Mouse (Mus musculus) urinary bladder, postnatal 25 days (tissue): ENCODE data around the gene Slc35e3.

Experiments used
- DNase-seq: peaks from one replicate; pipeline ENCODE4 v3.0.0; 2022; ENCODE audit warnings: low spot score

Gene Slc35e3

GRCm38 (mm10) chr10:117776281-117777102 lies 30.3 kb upstream of the Slc35e3 start:
- no peak for DNase-seq

GRCm38 (mm10) chr10:117775401-117776144 lies 29.4 kb upstream of the Slc35e3 start:
- DNase-seq: no peak

GRCm38 (mm10) chr10:117774817-117775120 lies 28.6 kb upstream of the Slc35e3 start:
- no peak for DNase-seq

- no peak for DNase-seq
Measured at GRCm38 (mm10) chr10:117774011-117774816, 28.0 kb upstream of the Slc35e3 start.

GRCm38 (mm10) chr10:117773106-117773720 lies 27.0 kb upstream of the Slc35e3 start:
- no peak for DNase-seq

GRCm38 (mm10) chr10:117772364-117773105 lies 26.4 kb upstream of the Slc35e3 start:
- no peak for DNase-seq

GRCm38 (mm10) chr10:117771131-117771510 lies 25.0 kb upstream of the Slc35e3 start:
- no peak for DNase-seq

GRCm38 (mm10) chr10:117770286-117771130 lies 24.3 kb upstream of the Slc35e3 start:
- no peak for DNase-seq

GRCm38 (mm10) chr10:117769541-117770285 lies 23.5 kb upstream of the Slc35e3 start:
- DNase-seq: no peak

- no peak for DNase-seq
Measured at GRCm38 (mm10) chr10:117768141-117768440, 21.9 kb upstream of the Slc35e3 start.

- no peak for DNase-seq
Measured at GRCm38 (mm10) chr10:117767286-117768140, 21.3 kb upstream of the Slc35e3 start.

GRCm38 (mm10) chr10:117766896-117767160 lies 20.7 kb upstream of the Slc35e3 start:
- DNase-seq: no peak

GRCm38 (mm10) chr10:117766111-117766895 lies 20.1 kb upstream of the Slc35e3 start:
- no peak for DNase-seq

GRCm38 (mm10) chr10:117765116-117765894 lies 19.1 kb upstream of the Slc35e3 start:
- no peak for DNase-seq

GRCm38 (mm10) chr10:117764598-117764997 lies 18.4 kb upstream of the Slc35e3 start:
- DNase-seq: no peak

GRCm38 (mm10) chr10:117763588-117764190 lies 17.5 kb upstream of the Slc35e3 start:
- no peak for DNase-seq

GRCm38 (mm10) chr10:117762966-117763365 lies 16.8 kb upstream of the Slc35e3 start:
- DNase-seq: no peak
